Mouse (Mus musculus): ENCODE measurements around the gene Prdx5. TPM values are rescaled to one million over a fixed set of nuclear protein-coding genes. Genes with fewer than 3 reads are reported as not detected.
"Not testable (repeated sequence)": the region's sequence is repeated elsewhere in the genome, so short reads cannot be mapped to it uniquely, and the experiment has no call there.

Prdx5 gene
- polyA plus RNA-seq, 1 experiment from 2014 or later = 215 TPM

DNA sequence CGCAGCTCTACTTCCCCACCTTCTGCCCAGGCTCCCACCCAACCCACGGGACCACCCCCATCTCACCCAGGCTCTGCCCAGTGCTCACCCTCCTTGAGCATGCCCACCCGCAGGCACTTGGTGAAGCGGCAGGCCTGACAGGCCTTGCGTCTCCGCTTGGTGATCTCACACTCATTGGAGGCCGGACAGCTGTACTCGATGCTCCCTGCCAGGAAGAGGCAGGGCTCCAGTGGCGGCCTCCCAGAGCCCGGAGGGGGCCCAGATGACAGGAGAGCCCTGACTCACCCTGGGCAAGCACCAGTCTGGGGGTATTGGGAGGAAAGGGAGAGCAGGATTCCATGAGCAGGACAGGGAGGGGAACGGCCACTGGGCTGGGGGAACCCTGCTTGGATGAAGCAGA is 4.1 kb upstream of the Prdx5 start:
- Histone ChIP-seq H3K27ac (replicated peaks; ENCODE audit: low read depth, low read length) (no peak overlapping the region), H3K4me1 (ENCODE audit: control insufficient read depth, insufficient read depth, low read length) (peaks cover 1% of the 10 kb centered on the region), H3K9ac (replicated peaks; ENCODE audit: low read length) (no peak overlapping the region), H3K9me3 (ENCODE audit: control insufficient read depth, low read length) (no peaks in the 10 kb centered on the region), H3K4me2 (ENCODE audit: low read length) (no peak overlapping the region), H3K27me3 (ENCODE audit: control insufficient read depth, insufficient read depth, low read length) (no peaks in the 10 kb centered on the region), H3K4me3 (replicated peaks; ENCODE audit: low read depth, low read length) (no peak overlapping the region), H3K36me3 (ENCODE audit: control insufficient read depth, insufficient read depth, low read length) (peaks cover 38% of the 10 kb centered on the region)
- 87% methylated on average over 11 of the region's 11 CpGs for WGBS
- no peak for ATAC-seq (ENCODE audit: low FRiP score, low TSS enrichment)
- DNase-seq = no peak

DNA sequence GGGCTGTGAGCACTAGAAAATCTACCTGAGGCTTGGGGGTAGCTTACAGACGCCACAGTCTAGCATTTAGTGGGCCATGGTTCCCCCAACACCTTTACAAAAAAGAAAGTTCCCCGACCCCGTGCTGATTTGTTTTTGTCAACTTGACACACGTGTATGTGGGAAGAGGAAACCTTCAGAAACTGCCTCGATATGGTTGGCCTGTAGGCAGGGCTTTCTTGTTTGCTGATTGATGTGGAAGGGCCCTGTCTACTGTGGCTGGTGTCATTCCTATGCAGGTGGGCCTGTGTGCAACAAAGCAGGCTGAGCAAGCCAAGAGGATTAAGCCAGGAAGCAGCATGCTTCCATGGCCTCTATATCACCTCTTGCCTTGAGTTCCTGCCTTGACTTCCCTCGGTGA is 3.1 kb upstream of the Prdx5 start:
- no peak for DNase-seq
- no peak overlapping the region for H3K4me2 ChIP-seq (ENCODE audit: low read length)
- WGBS = 91% methylated on average over 6 of the region's 6 CpGs
- no peak overlapping the region for H3K9ac ChIP-seq (replicated peaks; ENCODE audit: low read length)
- ATAC-seq (ENCODE audit: low FRiP score, low TSS enrichment) = no peak
- H3K9me3 ChIP-seq (ENCODE audit: control insufficient read depth, low read length) = no peaks in the 10 kb centered on the region
- H3K27me3 ChIP-seq (ENCODE audit: control insufficient read depth, insufficient read depth, low read length) = no peaks in the 10 kb centered on the region
- no peak overlapping the region for H3K4me3 ChIP-seq (replicated peaks; ENCODE audit: low read depth, low read length)
- H3K27ac ChIP-seq (replicated peaks; ENCODE audit: low read depth, low read length) = no peak overlapping the region
- H3K36me3 ChIP-seq (ENCODE audit: control insufficient read depth, insufficient read depth, low read length) = peaks cover 38% of the 10 kb centered on the region
- peaks cover 11% of the 10 kb centered on the region for H3K4me1 ChIP-seq (ENCODE audit: control insufficient read depth, insufficient read depth, low read length)

DNA sequence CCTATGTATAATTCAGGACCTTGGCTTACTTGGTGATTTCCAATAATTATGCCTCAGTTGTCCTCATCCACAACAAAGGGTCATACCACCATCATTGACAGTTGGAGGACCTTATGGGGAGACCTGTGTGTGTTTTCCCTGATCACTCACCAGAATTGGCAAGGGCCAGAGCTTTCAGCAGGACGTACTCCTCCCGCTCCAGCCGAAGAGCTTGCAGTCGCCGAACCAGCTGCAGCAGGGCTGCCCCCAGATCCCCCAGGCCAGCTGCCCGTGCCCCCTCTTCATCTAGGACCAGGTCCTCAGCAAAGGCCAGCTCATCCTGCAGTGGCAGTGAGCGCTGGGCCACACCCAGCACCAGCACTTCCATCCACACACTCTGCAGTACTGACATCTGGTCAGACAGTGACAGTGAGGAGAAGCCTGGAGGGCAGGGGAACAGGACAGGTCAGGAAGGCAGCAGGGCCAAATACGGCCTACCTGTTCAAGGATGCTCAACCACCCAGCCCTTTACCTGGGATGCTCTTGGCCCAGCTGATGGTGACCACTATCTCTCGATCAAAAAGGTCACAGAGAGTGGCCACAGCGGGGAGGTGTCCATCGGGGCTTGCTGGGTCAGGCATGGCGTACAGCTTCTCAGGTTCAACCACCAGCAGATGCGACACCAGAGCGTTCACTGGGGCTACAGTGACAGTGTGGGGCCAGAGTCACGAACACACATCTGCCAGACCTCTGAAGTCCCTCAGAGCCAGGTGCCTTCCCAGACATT is 2.5 kb upstream of the Prdx5 start:
- H3K27me3 ChIP-seq (ENCODE audit: control insufficient read depth, insufficient read depth, low read length) = no peaks in the 10 kb centered on the region
- no peak overlapping the region for H3K27ac ChIP-seq (replicated peaks; ENCODE audit: low read depth, low read length)
- DNase-seq = no peak
- no peak for ATAC-seq (ENCODE audit: low FRiP score, low TSS enrichment)
- no peak overlapping the region for H3K4me3 ChIP-seq (replicated peaks; ENCODE audit: low read depth, low read length)
- no peak overlapping the region for H3K9ac ChIP-seq (replicated peaks; ENCODE audit: low read length)
- H3K4me1 ChIP-seq (ENCODE audit: control insufficient read depth, insufficient read depth, low read length) = peaks cover 16% of the 10 kb centered on the region
- WGBS = 93% methylated on average over 15 of the region's 15 CpGs
- H3K36me3 ChIP-seq (ENCODE audit: control insufficient read depth, insufficient read depth, low read length) = peaks cover 38% of the 10 kb centered on the region
- H3K4me2 ChIP-seq (ENCODE audit: low read length) = no peak overlapping the region
- no peaks in the 10 kb centered on the region for H3K9me3 ChIP-seq (ENCODE audit: control insufficient read depth, low read length)

DNA sequence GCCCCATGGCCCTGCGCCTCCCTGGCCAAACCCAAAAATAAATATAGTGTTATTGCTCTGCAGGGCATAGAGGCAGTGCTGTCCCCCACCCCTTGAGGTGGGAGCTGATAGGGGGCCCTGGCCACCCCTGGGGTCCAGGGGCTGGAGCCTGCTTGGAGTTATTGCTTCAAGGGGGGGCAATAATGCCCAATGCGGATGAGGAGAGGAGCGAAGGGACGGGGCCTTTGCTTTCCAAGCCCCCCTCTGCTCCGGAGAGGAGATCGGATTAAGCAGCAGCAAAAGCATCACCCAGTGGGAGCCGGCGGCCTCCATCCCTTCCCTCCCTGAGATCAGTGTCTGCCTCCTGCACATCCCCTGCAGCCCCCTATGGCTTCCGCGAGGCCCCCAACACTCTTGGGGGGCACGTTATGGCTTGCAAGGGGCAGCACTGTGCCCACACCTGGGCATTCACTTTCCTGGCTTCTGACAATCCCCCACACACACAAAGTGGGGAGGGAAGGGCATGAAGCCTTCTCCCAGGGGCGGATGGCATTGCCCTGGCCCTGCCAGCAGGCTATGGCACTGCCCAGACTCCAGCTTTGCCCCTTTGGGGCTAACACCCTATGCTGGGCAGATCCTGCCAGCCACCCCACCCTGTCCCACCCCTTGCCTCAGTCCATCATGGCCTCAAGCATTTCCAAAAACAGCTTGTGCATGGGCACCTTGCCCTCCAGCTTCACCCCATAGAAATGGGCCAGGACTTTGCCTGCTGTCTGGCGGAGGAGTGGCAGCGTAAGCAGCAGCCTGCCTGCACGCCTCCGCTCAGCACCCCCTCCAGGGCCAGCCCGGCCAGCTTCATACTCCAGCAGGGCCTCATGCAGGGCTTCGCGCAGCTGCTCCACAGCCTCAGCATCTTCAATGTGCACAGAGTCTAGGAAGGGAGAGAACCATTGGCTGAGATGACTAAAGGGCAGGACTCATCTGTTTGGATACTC is 1.5 kb upstream of the Prdx5 start:
- Histone ChIP-seq H3K27ac (replicated peaks; ENCODE audit: low read depth, low read length) (no peak overlapping the region), H3K9ac (replicated peaks; ENCODE audit: low read length) (no peak overlapping the region), H3K27me3 (ENCODE audit: control insufficient read depth, insufficient read depth, low read length) (no peaks in the 10 kb centered on the region), H3K36me3 (ENCODE audit: control insufficient read depth, insufficient read depth, low read length) (peaks cover 43% of the 10 kb centered on the region), H3K4me1 (ENCODE audit: control insufficient read depth, insufficient read depth, low read length) (peaks cover 16% of the 10 kb centered on the region), H3K4me2 (ENCODE audit: low read length) (peak overlapping the region; percentile 91), H3K9me3 (ENCODE audit: control insufficient read depth, low read length) (no peaks in the 10 kb centered on the region), H3K4me3 (replicated peaks; ENCODE audit: low read depth, low read length) (no peak overlapping the region)
- no peak for ATAC-seq (ENCODE audit: low FRiP score, low TSS enrichment)
- 82% methylated on average over 19 of the region's 19 CpGs for WGBS
- no peak for DNase-seq

DNA sequence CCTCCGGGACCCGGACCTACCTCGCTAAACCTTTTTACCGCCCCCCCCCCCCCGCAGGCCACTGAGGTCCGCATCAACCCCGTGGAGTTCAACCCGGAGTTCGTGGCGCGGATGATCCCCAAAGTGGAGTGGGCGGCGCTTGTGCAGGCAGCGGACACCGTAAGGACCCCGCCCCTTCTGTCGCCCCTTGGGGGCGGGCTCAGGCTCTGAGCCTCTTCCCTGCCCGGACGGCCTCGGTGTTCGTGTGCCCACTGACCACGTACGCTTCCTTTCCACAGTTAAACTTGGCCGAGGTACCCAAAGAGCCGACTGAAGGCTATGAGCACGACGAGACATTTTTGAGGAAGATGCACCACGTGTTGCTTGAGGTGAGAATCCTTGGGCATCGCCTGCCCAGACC is 400 bp upstream of the Prdx5 start:
- H3K27me3 ChIP-seq (ENCODE audit: control insufficient read depth, insufficient read depth, low read length); H3K9me3 ChIP-seq (ENCODE audit: control insufficient read depth, low read length): not testable (repeated sequence)
- peak overlapping the region; percentile 63 for H3K4me3 ChIP-seq (replicated peaks; ENCODE audit: low read depth, low read length)
- DNase-seq = peak; percentile 63
- peak overlapping the region; percentile 73 for H3K9ac ChIP-seq (replicated peaks; ENCODE audit: low read length)
- H3K4me2 ChIP-seq (ENCODE audit: low read length) = peak overlapping the region; percentile 91
- peaks cover 16% of the 10 kb centered on the region for H3K4me1 ChIP-seq (ENCODE audit: control insufficient read depth, insufficient read depth, low read length)
- H3K36me3 ChIP-seq (ENCODE audit: control insufficient read depth, insufficient read depth, low read length) = peaks cover 52% of the 10 kb centered on the region
- 0% methylated on average over 30 of the region's 30 CpGs for WGBS
- peak overlapping the region; percentile 97 for H3K27ac ChIP-seq (replicated peaks; ENCODE audit: low read depth, low read length)
- ATAC-seq (ENCODE audit: low FRiP score, low TSS enrichment) = peak; percentile 24; the same call in 1 of the 2 replicates

DNA sequence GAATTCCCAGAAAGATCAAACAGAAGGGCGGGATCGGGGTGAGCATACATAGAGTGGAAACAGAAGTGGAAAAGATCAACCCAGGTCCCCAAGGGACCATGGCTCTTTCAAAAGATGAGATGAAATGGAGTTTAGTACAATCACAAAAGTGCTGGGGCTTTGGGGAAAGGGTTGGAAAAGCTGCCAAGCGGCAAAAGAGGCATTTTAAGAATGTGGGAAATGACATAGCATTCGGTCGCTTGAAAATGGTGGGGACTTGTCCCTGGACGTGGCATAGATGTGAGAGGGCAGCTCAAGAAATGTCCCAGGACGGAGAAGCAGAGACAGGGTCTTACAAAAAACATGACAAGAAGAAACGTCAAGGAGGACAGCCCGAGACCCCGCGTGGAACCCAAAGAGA is 885 bp downstream of the Prdx5 start:
- Histone ChIP-seq H3K9ac (replicated peaks; ENCODE audit: low read length) (peak overlapping the region; percentile 73), H3K4me2 (ENCODE audit: low read length) (peak overlapping the region; percentile 91), H3K27me3 (ENCODE audit: control insufficient read depth, insufficient read depth, low read length) (no peaks in the 10 kb centered on the region), H3K4me1 (ENCODE audit: control insufficient read depth, insufficient read depth, low read length) (peaks cover 16% of the 10 kb centered on the region), H3K27ac (replicated peaks; ENCODE audit: low read depth, low read length) (peak overlapping the region; percentile 97), H3K36me3 (ENCODE audit: control insufficient read depth, insufficient read depth, low read length) (peaks cover 55% of the 10 kb centered on the region), H3K4me3 (replicated peaks; ENCODE audit: low read depth, low read length) (peak overlapping the region; percentile 63), H3K9me3 (ENCODE audit: control insufficient read depth, low read length) (no peaks in the 10 kb centered on the region)
- DNase-seq = peak; percentile 27
- ATAC-seq (ENCODE audit: low FRiP score, low TSS enrichment) = no peak
- 13% methylated on average over 11 of the region's 11 CpGs for WGBS

DNA sequence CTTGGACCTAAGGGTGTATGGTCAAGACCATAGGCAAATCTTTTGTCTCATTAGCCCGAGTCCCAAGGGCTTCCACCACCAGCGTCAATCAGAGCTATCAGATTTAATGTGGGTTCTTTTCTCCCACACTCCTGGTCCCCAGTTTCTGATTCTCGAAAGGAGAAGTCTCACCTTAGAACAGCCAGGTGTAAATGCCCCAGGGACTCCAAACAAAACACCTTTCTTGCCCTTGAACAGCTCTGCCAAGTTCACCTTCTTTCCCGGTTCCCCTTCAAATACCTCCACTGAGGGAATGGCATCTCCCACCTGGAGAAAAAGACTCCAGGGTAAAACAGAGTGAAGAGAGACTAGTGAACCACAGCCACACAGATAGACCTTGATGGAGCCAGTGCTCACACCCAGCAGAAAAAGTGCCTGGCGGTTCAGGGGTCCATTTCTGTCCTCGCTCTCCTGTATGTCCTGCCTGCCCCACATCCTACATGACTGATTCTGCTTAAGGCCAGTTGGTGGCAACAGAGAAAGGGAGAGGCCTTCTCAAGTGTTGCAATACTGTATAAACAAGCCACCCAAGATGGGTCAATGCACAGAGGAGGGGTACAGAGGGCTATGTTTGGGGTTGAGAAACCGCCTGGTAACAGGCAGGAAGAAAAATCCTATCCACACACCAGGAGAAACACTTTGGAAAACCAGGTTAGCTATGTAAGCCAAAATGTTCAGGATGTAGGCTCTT is 1.9 kb downstream of the Prdx5 start:
- 92% methylated on average over 7 of the region's 7 CpGs for WGBS
- Histone ChIP-seq H3K4me2 (ENCODE audit: low read length) (peak overlapping the region; percentile 91), H3K9me3 (ENCODE audit: control insufficient read depth, low read length) (no peaks in the 10 kb centered on the region), H3K36me3 (ENCODE audit: control insufficient read depth, insufficient read depth, low read length) (peaks cover 50% of the 10 kb centered on the region), H3K27me3 (ENCODE audit: control insufficient read depth, insufficient read depth, low read length) (no peaks in the 10 kb centered on the region), H3K9ac (replicated peaks; ENCODE audit: low read length) (no peak overlapping the region; the same call in 1 of the 2 replicates), H3K4me1 (ENCODE audit: control insufficient read depth, insufficient read depth, low read length) (peaks cover 16% of the 10 kb centered on the region), H3K27ac (replicated peaks; ENCODE audit: low read depth, low read length) (no peak overlapping the region), H3K4me3 (replicated peaks; ENCODE audit: low read depth, low read length) (peak overlapping the region; percentile 63; the same call in 1 of the 2 replicates)
- ATAC-seq (ENCODE audit: low FRiP score, low TSS enrichment) (no peak), DNase-seq (no peak)

DNA sequence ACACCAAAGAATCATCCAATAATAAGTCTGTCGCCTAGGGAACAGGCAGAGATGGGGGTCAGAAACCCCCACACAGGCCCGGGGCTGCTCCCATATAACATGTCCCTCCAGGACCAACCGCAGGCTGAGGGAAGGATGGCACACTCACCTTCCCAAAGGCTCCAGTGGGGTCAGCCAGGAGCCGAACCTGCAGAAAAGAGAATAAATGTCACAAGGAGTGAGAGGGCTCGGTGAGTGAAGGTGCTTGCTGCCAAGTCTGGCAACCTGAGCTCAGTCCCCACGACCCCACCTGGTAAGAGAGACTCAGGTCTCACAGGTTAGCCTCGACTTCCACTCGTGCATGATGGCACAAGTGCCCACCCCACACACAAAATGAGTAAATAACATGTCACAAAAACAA is 2.8 kb downstream of the Prdx5 start:
- ATAC-seq (ENCODE audit: low FRiP score, low TSS enrichment) (no peak), DNase-seq (no peak)
- Histone ChIP-seq H3K4me2 (ENCODE audit: low read length) (no peak overlapping the region), H3K4me1 (ENCODE audit: control insufficient read depth, insufficient read depth, low read length) (peaks cover 16% of the 10 kb centered on the region), H3K27me3 (ENCODE audit: control insufficient read depth, insufficient read depth, low read length) (no peaks in the 10 kb centered on the region), H3K36me3 (ENCODE audit: control insufficient read depth, insufficient read depth, low read length) (peaks cover 42% of the 10 kb centered on the region), H3K9ac (replicated peaks; ENCODE audit: low read length) (no peak overlapping the region), H3K4me3 (replicated peaks; ENCODE audit: low read depth, low read length) (no peak overlapping the region), H3K9me3 (ENCODE audit: control insufficient read depth, low read length) (no peaks in the 10 kb centered on the region), H3K27ac (replicated peaks; ENCODE audit: low read depth, low read length) (no peak overlapping the region)
- WGBS = 96% methylated on average over 8 of the region's 8 CpGs
